Mouse (Mus musculus): ENCODE measurements around the gene Grip2.

DNA sequence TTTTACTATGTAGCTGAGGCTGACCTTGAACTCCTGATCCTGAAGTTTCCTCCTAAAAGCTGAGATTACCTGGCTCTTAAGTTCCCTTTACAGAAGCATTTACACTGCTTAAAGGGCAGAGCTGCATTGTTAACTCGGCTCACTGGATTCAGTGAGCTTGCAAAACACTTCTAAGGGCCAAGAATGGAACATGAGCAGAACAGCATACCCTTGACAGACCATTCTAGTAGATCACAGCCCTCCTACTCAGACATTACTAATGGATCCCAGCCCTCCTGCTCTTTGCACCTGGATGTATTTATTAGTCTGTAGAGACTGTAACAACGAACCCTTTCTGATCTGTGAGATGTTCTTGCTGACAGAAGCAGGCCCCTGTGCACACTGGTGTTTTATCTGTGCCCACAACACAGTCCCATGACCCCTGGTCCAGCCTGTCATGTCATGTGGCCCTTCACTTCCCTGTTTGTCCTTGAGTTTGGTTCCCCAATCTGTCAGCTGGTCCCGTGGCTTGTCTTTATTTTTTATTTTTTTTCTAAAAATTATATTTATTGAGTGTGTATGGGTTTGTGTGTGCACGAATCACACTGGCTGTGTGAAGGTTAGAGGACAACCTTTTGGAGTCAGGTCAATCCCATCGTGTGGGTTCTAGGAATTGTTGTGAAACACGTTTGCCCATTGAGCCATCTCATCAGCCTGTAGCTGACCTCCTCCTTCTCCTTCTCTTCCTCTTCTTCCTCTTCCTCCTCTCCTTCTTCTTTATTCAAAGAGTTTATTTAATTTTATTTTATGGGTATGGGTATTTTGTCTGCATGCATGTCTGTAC lies 110.9 kb downstream of the Grip2 start:
- TF ChIP-seq CTCF (IDR thresholded peaks at IDR 0.05; ENCODE audit: control insufficient read depth, insufficient read depth, insufficient replicate concordance, low read depth, low read length) = no peak
- no peak for TF ChIP-seq POLR2A (IDR thresholded peaks at IDR 0.05; ENCODE audit: control insufficient read depth, low read depth, low read length)
